Mouse (Mus musculus): ENCODE measurements at regions not wholly inside any gene's neighbourhood (a gene's known extent, or its start where the extent isn't known, plus 50 kb on each side); places are given as distances from the start of the nearest gene placed in this dataset.

DNA sequence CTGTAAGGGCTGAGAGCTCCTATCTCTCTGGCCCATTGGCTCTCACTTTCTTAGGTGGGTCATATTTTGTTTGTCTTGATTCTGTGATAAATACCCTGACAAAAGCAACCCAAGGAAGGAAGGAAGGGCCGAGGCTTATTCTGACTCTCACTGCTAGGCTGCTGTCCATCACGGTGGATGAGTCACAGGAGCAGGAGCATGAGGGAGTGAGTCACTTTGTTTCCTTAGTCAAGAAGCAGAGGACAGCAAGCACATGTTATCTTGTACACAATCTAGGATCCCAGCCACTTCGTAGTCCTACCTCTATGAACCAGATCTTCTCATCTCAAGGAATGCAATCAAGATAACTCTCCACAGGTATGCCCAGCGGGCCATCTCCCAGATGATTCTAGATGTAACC lies 69.9 kb downstream of the Atp6v1g3 start:
- no peak for DNase-seq (ENCODE audit: low read depth in 2 of 2, low spot score in 2 of 2)

- no peak for DNase-seq (ENCODE audit: low read depth in 2 of 2, low spot score in 2 of 2)
Measured at GRCm38 (mm10) chr1:138344920-138345319, 71.4 kb downstream of the Atp6v1g3 start.

DNA sequence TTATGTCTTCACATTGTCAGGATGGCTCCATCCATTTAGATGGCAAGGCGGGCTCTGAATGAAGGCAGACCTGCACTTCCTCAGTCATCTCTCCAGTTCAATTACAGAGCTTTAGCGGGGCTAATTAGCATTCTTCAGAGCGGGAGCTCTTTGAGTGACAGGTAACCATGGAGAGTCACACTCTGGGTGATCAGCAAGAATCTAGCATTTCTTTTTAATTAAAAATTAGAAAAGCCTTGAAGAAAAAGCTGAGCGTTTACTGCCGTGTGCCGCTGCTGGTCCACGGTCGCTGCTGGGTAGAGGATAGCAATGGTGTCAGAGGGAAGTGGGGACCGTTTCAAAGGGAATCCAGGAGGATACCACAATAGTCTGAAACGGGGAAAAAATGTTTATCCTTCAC lies 72.5 kb downstream of the Atp6v1g3 start:
- DNase-seq (ENCODE audit: low read depth in 2 of 2, low spot score in 2 of 2): no peak

GRCm38 (mm10) chr1:138346904-138347303 lies 73.4 kb downstream of the Atp6v1g3 start:
- no peak for DNase-seq (ENCODE audit: low read depth in 2 of 2, low spot score in 2 of 2)

DNA sequence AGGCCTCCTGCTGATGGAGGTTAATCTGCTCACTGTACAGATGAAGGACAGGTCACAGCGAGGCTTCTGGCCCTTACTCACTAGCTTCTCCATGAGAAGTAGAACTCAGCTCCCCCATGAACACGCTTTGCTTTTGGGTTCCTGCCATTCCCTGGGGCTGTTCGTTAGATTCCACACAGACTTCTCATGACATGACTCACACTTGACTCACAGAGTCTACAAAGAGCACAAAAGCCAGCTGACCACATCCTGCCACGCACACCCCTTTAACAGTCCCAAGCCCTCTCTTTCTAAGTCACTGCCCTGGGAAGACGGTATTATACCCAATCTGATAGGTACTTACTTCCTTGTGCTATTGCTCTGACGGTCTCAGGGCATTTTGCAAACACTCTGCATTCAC lies 74.9 kb downstream of the Atp6v1g3 start:
- peak; percentile 33 to 55 for DNase-seq (ENCODE audit: low read depth in 2 of 2, low spot score in 2 of 2)

DNA sequence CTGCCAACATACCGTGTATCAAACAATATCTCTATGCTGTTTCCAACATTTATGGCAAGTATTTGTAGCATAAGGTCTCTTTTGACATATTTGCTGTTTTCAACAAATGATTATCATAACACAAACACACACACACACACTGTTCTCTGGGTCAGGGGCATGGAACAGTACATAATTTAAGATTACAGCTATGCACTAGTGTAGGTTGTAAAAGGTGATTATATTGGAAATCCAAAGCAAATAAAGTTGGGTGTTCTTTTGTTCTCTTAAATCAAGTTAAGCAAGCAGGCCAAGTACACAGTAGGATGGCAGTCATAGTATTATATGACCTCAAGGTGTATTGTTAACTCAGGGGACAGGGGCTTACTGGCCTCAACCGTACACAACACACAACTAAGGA lies 75.6 kb downstream of the Atp6v1g3 start:
- no peak for DNase-seq (ENCODE audit: low read depth in 2 of 2, low spot score in 2 of 2)

- no peak for DNase-seq (ENCODE audit: low read depth in 2 of 2, low spot score in 2 of 2)
Measured at GRCm38 (mm10) chr1:138356407-138356806, 82.9 kb downstream of the Atp6v1g3 start.

- no peak for DNase-seq (ENCODE audit: low read depth in 2 of 2, low spot score in 2 of 2)
Measured at GRCm38 (mm10) chr1:138362684-138363472, 89.3 kb downstream of the Atp6v1g3 start.

DNA sequence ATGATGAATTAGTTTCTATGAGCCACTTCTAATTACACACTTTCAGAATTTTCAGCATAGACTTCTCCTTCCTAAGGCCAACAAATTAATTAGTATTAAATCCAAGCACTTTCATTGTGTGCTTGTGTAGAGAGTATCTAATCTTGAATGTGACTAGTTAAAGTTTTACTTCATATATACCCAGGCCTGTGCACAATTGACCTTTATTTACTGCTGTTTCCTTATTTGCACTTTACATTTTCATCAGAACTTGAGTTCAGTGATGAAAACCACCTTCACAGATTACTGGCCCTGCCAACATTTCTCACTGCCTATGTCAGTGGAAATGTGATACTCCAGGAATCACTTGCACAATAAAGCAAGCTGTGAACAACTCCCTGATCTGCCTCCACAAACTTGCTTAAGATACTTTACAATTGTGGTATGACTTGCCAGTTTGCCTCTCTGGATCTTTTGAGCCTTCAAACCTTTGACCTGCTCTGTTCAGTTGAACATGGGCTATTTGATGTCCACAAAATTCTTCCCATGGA lies 96.5 kb downstream of the Atp6v1g3 start:
- no peak for DNase-seq (ENCODE audit: low read depth in 2 of 2, low spot score in 2 of 2)

GRCm38 (mm10) chr1:138371474-138371873 lies 97.9 kb downstream of the Atp6v1g3 start:
- no peak for DNase-seq (ENCODE audit: low read depth in 2 of 2, low spot score in 2 of 2)

GRCm38 (mm10) chr1:138384146-138384545 lies 110.6 kb downstream of the Atp6v1g3 start:
- DNase-seq (ENCODE audit: low read depth in 2 of 2, low spot score in 2 of 2): no peak

GRCm38 (mm10) chr1:138385156-138385841 lies 111.8 kb downstream of the Atp6v1g3 start:
- DNase-seq (ENCODE audit: low read depth in 2 of 2, low spot score in 2 of 2): no peak

- no peak for DNase-seq (ENCODE audit: low read depth in 2 of 2, low spot score in 2 of 2)
Measured at GRCm38 (mm10) chr1:138386001-138386400, 112.5 kb downstream of the Atp6v1g3 start.

DNA sequence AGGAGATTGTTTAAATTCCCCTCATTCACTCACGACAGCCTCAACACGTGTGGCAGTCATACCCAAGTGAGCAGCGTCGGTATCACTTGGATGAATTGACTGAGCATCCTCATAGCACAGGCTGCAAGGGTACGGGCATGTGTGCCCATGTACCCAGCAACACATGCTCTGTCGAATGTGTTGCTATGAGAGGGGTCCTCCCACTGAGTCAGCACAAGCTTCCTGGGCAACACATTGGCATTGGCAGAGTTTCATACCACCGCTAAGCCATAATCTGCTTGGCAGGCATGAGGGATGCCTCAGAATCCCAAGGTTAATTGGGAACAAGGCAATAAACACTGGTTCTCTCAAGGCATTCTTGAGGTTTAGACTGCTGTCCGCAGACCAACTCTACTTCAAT lies 115.1 kb downstream of the Atp6v1g3 start:
- DNase-seq (ENCODE audit: low read depth in 2 of 2, low spot score in 2 of 2): no peak

- DNase-seq (ENCODE audit: low read depth in 2 of 2, low spot score in 2 of 2): no peak
Measured at GRCm38 (mm10) chr1:138389676-138390075, 116.1 kb downstream of the Atp6v1g3 start.

GRCm38 (mm10) chr1:138418610-138419009 lies 145.1 kb downstream of the Atp6v1g3 start:
- no peak for DNase-seq (ENCODE audit: low read depth in 2 of 2, low spot score in 2 of 2)

DNA sequence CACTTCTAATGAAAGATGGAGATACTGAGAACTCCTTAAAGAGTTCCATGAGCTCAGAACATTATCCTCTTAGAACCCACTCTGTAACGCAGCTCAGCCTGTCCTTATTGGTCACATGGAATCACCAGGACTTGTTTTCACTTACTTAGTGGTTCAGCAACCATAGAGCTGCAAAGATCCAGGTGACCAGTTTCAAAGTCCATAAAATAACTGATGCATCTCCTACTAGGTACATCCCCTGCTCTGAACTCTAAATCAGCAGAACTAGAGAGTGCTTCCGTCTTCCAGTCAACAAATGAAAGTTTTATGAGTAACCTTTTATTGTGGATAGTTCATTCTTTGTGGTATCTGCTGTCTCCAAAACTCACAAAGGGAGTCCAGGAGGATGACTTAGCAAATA lies 153.9 kb downstream of the Atp6v1g3 start:
- no peak for DNase-seq (ENCODE audit: low read depth in 2 of 2, low spot score in 2 of 2)
